Mouse (Mus musculus) spleen, adult 12 weeks (tissue): Measurements from ENCODE around the gene Irx5.

Source experiments
- DNase-seq: peaks from one replicate; pipeline ENCODE4 v3.0.0; 2022; ENCODE audit warnings: low spot score

Gene Irx5

GRCm38 (mm10) chr8:92360083-92360861, 2.8 kb downstream of the Irx5 start:
- no peak for DNase-seq

- no peak for DNase-seq
These were observed 4.3 kb downstream of the Irx5 start for GRCm38 (mm10) chr8:92361546-92362351.

GRCm38 (mm10) chr8:92362396-92363115, 5.1 kb downstream of the Irx5 start:
- DNase-seq: no peak

- DNase-seq: no peak
These were observed 6.1 kb downstream of the Irx5 start for GRCm38 (mm10) chr8:92363217-92364147.

GRCm38 (mm10) chr8:92364148-92364775, 6.8 kb downstream of the Irx5 start:
- no peak for DNase-seq

GRCm38 (mm10) chr8:92364776-92365240, 7.4 kb downstream of the Irx5 start:
- no peak for DNase-seq

GRCm38 (mm10) chr8:92365241-92365943, 8.0 kb downstream of the Irx5 start:
- no peak for DNase-seq

GRCm38 (mm10) chr8:92365944-92366735, 8.7 kb downstream of the Irx5 start:
- DNase-seq: no peak

- DNase-seq: no peak
These were observed 9.4 kb downstream of the Irx5 start for GRCm38 (mm10) chr8:92366736-92367267.

- no peak for DNase-seq
These were observed 22.1 kb downstream of the Irx5 start for GRCm38 (mm10) chr8:92379524-92379923.

- DNase-seq: no peak
These were observed 23.1 kb downstream of the Irx5 start for GRCm38 (mm10) chr8:92380571-92380970.

- no peak for DNase-seq
These were observed 30.5 kb downstream of the Irx5 start for GRCm38 (mm10) chr8:92387893-92388292.

GRCm38 (mm10) chr8:92404218-92404617, 46.8 kb downstream of the Irx5 start:
- no peak for DNase-seq

GRCm38 (mm10) chr8:92408092-92408491, 50.7 kb downstream of the Irx5 start:
- no peak for DNase-seq

- DNase-seq: no peak
These were observed 56.2 kb downstream of the Irx5 start for GRCm38 (mm10) chr8:92413583-92413982.

- DNase-seq: no peak
These were observed 63.2 kb downstream of the Irx5 start for GRCm38 (mm10) chr8:92420666-92421065.
